Mouse (Mus musculus) heart, adult 2 months (tissue): ENCODE measurements around the gene Gabra4.

Experiments
- CTCF ChIP-seq: fragments of 200-600 bp; IDR thresholded peaks from 2 replicates; pipeline ENCODE4 v1.8.1; 2022; ENCODE audit warnings: antibody characterized with exemption, mild to moderate bottlenecking, moderate library complexity
- EP300 ChIP-seq: fragments of 200-500 bp; IDR thresholded peaks from 2 replicates; pipeline ENCODE4 v1.6.1; 2011; ENCODE audit warnings: low read depth, low read length, control low read depth; ENCODE audit not compliant: insufficient read depth
- POLR2A ChIP-seq: fragments of 200-500 bp; IDR thresholded peaks from 2 replicates; pipeline ENCODE4 v1.6.1; 2011; ENCODE audit warnings: mild to moderate bottlenecking, low read depth, low read length, control low read depth; ENCODE audit not compliant: insufficient read depth

DNA sequence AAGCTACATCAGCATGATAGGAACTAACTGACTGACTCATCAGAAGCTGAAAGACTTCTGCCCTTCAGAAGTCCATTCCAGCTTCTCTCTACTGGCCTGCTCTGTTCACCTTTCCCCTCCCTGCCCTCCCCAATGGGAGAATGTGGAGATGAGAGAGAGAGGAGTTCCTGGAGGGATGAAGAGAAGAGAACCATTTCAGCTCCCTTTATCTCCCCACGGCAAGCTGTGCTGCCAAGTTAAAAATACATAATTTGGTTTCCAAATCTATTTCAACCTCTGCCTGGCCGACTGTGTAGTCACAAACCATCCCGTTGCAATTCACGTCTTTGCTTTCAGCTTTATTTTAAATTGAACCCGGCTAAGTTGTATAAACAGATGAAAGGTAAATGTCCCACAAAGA, 4.1 kb downstream of the Gabra4 start:
- TF ChIP-seq POLR2A, result no peak
- no peak for TF ChIP-seq CTCF
- no peak for TF ChIP-seq EP300
